Mouse (Mus musculus) CH12.LX (cell line): Measurements from ENCODE around the gene Hoxb5. TPM values are rescaled to one million over a fixed set of nuclear protein-coding genes. Genes with fewer than 3 reads are reported as not detected.

Experiments used
- DNase-seq: peaks from one replicate; pipeline ENCODE4 v3.0.0-alpha.2; 2013; ENCODE audit errors: extremely low read depth
- H3K27ac ChIP-seq: 2 replicates; pipeline ENCODE4 v1.5.1; 2012; ENCODE audit warnings: low read depth, mild to moderate bottlenecking, control low read depth, moderate library complexity; ENCODE audit not compliant: insufficient read depth
- H3K27me3 ChIP-seq: replicated peaks from 2 replicates; pipeline ENCODE3; 2012; ENCODE audit warnings: inconsistent platforms
- H3K36me3 ChIP-seq, 2 experiments: replicated peaks in 1 of 2; 2 replicates each; pipeline versions ENCODE3 to v1.6.1; 2012; ENCODE audit warnings: inconsistent platforms in 1 of 2, low read length in 1 of 2, mild to moderate bottlenecking in 1 of 2, mixed read lengths in 1 of 2, moderate library complexity in 1 of 2; ENCODE audit not compliant: control insufficient read depth in 1 of 2, insufficient read depth in 1 of 2
- H3K4me1 ChIP-seq, 2 experiments: 2 replicates each; pipeline ENCODE4 v1.6.1; 2012; ENCODE audit warnings: inconsistent platforms in 1 of 2, moderate library complexity in 1 of 2; ENCODE audit not compliant: insufficient read depth in 2 of 2, control insufficient read depth in 1 of 2
- H3K4me2 ChIP-seq: 2 replicates; pipeline ENCODE4 v1.6.1; 2012; ENCODE audit warnings: low read depth, mild to moderate bottlenecking, control low read depth; ENCODE audit not compliant: poor library complexity, insufficient read depth, severe bottlenecking
- H3K4me3 ChIP-seq, 3 experiments: fragments of 150-350 bp in 1 of 3; sonication (generic) in 1 of 3; replicated peaks in 1 of 3; 2 replicates each; pipeline versions ENCODE3 to v1.5.1; 2011 to 2012; ENCODE audit warnings: low read depth in 2 of 3, low read length in 2 of 3, mild to moderate bottlenecking in 2 of 3, moderate library complexity in 2 of 3, control low read depth in 1 of 3, improper control_type of control experiment in 1 of 3, inconsistent platforms in 1 of 3, mixed read lengths in 1 of 3; ENCODE audit not compliant: poor library complexity in 1 of 3
- H3K79me2 ChIP-seq: replicated peaks from 2 replicates; pipeline ENCODE4 v1.6.1; 2012; ENCODE audit warnings: mild to moderate bottlenecking, moderate library complexity; ENCODE audit not compliant: control insufficient read depth, poor library complexity, insufficient read depth, severe bottlenecking; ENCODE audit errors: extremely low read depth
- H3K9ac ChIP-seq: 2 replicates; pipeline ENCODE4 v1.6.1; 2012; ENCODE audit warnings: low read depth, mild to moderate bottlenecking, control low read depth, moderate library complexity; ENCODE audit not compliant: insufficient read depth
- H3K9me3 ChIP-seq: replicated peaks from 2 replicates; pipeline ENCODE3; 2012; ENCODE audit warnings: low read length, inconsistent platforms, mixed read lengths
- BHLHE40 ChIP-seq: IDR thresholded peaks from 2 replicates; pipeline ENCODE4 v1.6.1; 2011; ENCODE audit warnings: mild to moderate bottlenecking, low read depth, low read length, improper control_type of control experiment
- CHD1 ChIP-seq: IDR thresholded peaks from 2 replicates; pipeline ENCODE4 v1.6.1; 2012; ENCODE audit warnings: low read depth, low read length, improper control_type of control experiment, inconsistent platforms
- CHD2 ChIP-seq: IDR thresholded peaks from 2 replicates; pipeline ENCODE4 v1.6.1; 2011; ENCODE audit warnings: low read length, improper control_type of control experiment
- CTCF ChIP-seq, 2 experiments: IDR thresholded peaks in 1 of 2; conservative IDR thresholded peaks in 1 of 2; 2 replicates each; pipeline ENCODE4 v1.5.1; 2011 to 2012; ENCODE audit warnings: low read depth in 2 of 2, low read length in 2 of 2, improper control_type of control experiment in 1 of 2, inconsistent platforms in 1 of 2, mild to moderate bottlenecking in 1 of 2, moderate library complexity in 1 of 2
- E2F4 ChIP-seq: IDR thresholded peaks from 2 replicates; pipeline ENCODE4 v1.6.1; 2011; ENCODE audit warnings: low read depth, low read length, improper control_type of control experiment; ENCODE audit not compliant: insufficient replicate concordance
- ELF1 ChIP-seq: IDR thresholded peaks from 2 replicates; pipeline ENCODE4 v1.6.1; 2014; ENCODE audit warnings: low read depth, mild to moderate bottlenecking, inconsistent platforms, low read length, improper control_type of control experiment
- EP300 ChIP-seq: IDR thresholded peaks from 2 replicates; pipeline ENCODE4 v1.6.1; 2011; ENCODE audit warnings: low read length, improper control_type of control experiment
- ETS1 ChIP-seq: conservative IDR thresholded peaks from 2 replicates; pipeline ENCODE4 v1.6.1; 2012; ENCODE audit warnings: low read depth, mild to moderate bottlenecking, inconsistent platforms, low read length, improper control_type of control experiment, moderate library complexity
- GABPA ChIP-seq: IDR thresholded peaks from 2 replicates; pipeline ENCODE4 v1.6.1; 2012; ENCODE audit warnings: low read depth, low read length, improper control_type of control experiment, inconsistent platforms; ENCODE audit not compliant: insufficient replicate concordance
- HCFC1 ChIP-seq: IDR thresholded peaks from 2 replicates; pipeline ENCODE4 v1.6.1; 2012; ENCODE audit warnings: low read depth, mild to moderate bottlenecking, inconsistent platforms, low read length, improper control_type of control experiment
- IRF4 ChIP-seq: IDR thresholded peaks from 2 replicates; pipeline ENCODE4 v1.6.1; 2014; ENCODE audit warnings: low read depth, mild to moderate bottlenecking, inconsistent platforms, low read length, improper control_type of control experiment
- JUN ChIP-seq: IDR thresholded peaks from 2 replicates; pipeline ENCODE4 v1.6.1; 2011; ENCODE audit warnings: low read depth, mild to moderate bottlenecking, low read length, improper control_type of control experiment, moderate library complexity; ENCODE audit not compliant: insufficient read depth
- JUND ChIP-seq: conservative IDR thresholded peaks from 2 replicates; pipeline ENCODE4 v1.6.1; 2011; ENCODE audit warnings: low read depth, low read length, improper control_type of control experiment
- KAT2A ChIP-seq: IDR thresholded peaks from 2 replicates; pipeline ENCODE4 v1.6.1; 2012; ENCODE audit warnings: low read length, improper control_type of control experiment, inconsistent platforms; ENCODE audit not compliant: insufficient replicate concordance
- MAFK ChIP-seq: IDR thresholded peaks from 2 replicates; pipeline ENCODE4 v1.6.1; 2011; ENCODE audit warnings: low read length, improper control_type of control experiment; ENCODE audit not compliant: insufficient replicate concordance
- MAX ChIP-seq: IDR thresholded peaks from 2 replicates; pipeline ENCODE4 v1.6.1; 2011; ENCODE audit warnings: low read length, improper control_type of control experiment
- MAZ ChIP-seq: IDR thresholded peaks from 2 replicates; pipeline ENCODE4 v1.6.1; 2012; ENCODE audit warnings: low read depth, mild to moderate bottlenecking, inconsistent platforms, low read length, improper control_type of control experiment, moderate library complexity
- MEF2A ChIP-seq: IDR thresholded peaks from 2 replicates; pipeline ENCODE4 v1.6.1; 2014; ENCODE audit warnings: low read depth, mild to moderate bottlenecking, inconsistent platforms, low read length, improper control_type of control experiment, borderline replicate concordance
- MXI1 ChIP-seq: IDR thresholded peaks from 2 replicates; pipeline ENCODE4 v1.6.1; 2011; ENCODE audit warnings: mild to moderate bottlenecking, low read depth, low read length, improper control_type of control experiment
- MYC ChIP-seq: IDR thresholded peaks from 2 replicates; pipeline ENCODE4 v1.6.1; 2011; ENCODE audit warnings: low read depth, mild to moderate bottlenecking, improper control_type of control experiment, low read length
- NELFE ChIP-seq: IDR thresholded peaks from 2 replicates; pipeline ENCODE4 v1.6.1; 2011; ENCODE audit warnings: low read depth, low read length, improper control_type of control experiment
- NRF1 ChIP-seq: IDR thresholded peaks from 2 replicates; pipeline ENCODE4 v1.6.1; 2014; ENCODE audit warnings: low read depth, mild to moderate bottlenecking, inconsistent platforms, low read length, improper control_type of control experiment, moderate library complexity
- PAX5 ChIP-seq: IDR thresholded peaks from 2 replicates; pipeline ENCODE4 v1.6.1; 2012; ENCODE audit warnings: low read length, inconsistent platforms, mixed read lengths
- POLR2A ChIP-seq: IDR thresholded peaks from 2 replicates; pipeline ENCODE4 v1.6.1; 2011; ENCODE audit warnings: low read depth, mild to moderate bottlenecking, improper control_type of control experiment, low read length
- POLR2AphosphoS2 ChIP-seq: IDR thresholded peaks from 2 replicates; pipeline ENCODE4 v1.6.1; 2011; ENCODE audit warnings: low read depth, low read length, improper control_type of control experiment
- RAD21 ChIP-seq: IDR thresholded peaks from 2 replicates; pipeline ENCODE4 v1.6.1; 2011; ENCODE audit warnings: low read depth, mild to moderate bottlenecking, low read length, improper control_type of control experiment, moderate library complexity
- RCOR1 ChIP-seq: conservative IDR thresholded peaks from 2 replicates; pipeline ENCODE4 v1.6.1; 2012; ENCODE audit warnings: low read depth, mild to moderate bottlenecking, inconsistent platforms, low read length, improper control_type of control experiment
- SIN3A ChIP-seq: IDR thresholded peaks from 2 replicates; pipeline ENCODE4 v1.6.1; 2012; ENCODE audit warnings: low read length, improper control_type of control experiment, inconsistent platforms
- SMC3 ChIP-seq: IDR thresholded peaks from 2 replicates; pipeline ENCODE4 v1.6.1; 2011; ENCODE audit warnings: low read depth, low read length, improper control_type of control experiment
- TBP ChIP-seq: conservative IDR thresholded peaks from 2 replicates; pipeline ENCODE4 v1.6.1; 2011; ENCODE audit warnings: low read depth, low read length, improper control_type of control experiment
- TCF12 ChIP-seq: IDR thresholded peaks from 2 replicates; pipeline ENCODE4 v1.6.1; 2014; ENCODE audit warnings: low read depth, mild to moderate bottlenecking, inconsistent platforms, low read length, improper control_type of control experiment
- UBTF ChIP-seq: IDR thresholded peaks from 2 replicates; pipeline ENCODE4 v1.6.1; 2012; ENCODE audit warnings: low read depth, mild to moderate bottlenecking, inconsistent platforms, low read length, improper control_type of control experiment, moderate library complexity
- USF1 ChIP-seq: IDR thresholded peaks from 2 replicates; pipeline ENCODE4 v1.6.1; 2014; ENCODE audit warnings: low read depth, mild to moderate bottlenecking, inconsistent platforms, low read length, improper control_type of control experiment
- USF2 ChIP-seq: conservative IDR thresholded peaks from 2 replicates; pipeline ENCODE4 v1.6.1; 2011; ENCODE audit warnings: low read depth, low read length, improper control_type of control experiment
- ZC3H11A ChIP-seq: IDR thresholded peaks from 2 replicates; pipeline ENCODE4 v1.6.1; 2012; ENCODE audit warnings: low read depth, mild to moderate bottlenecking, inconsistent platforms, low read length, improper control_type of control experiment
- ZKSCAN1 ChIP-seq: IDR thresholded peaks from 2 replicates; pipeline ENCODE4 v1.6.1; 2012; ENCODE audit warnings: low read depth, inconsistent platforms, low read length, improper control_type of control experiment, borderline replicate concordance
- ZMIZ1 ChIP-seq: IDR thresholded peaks from 2 replicates; pipeline ENCODE4 v1.6.1; 2012; ENCODE audit warnings: low read depth, mild to moderate bottlenecking, inconsistent platforms, low read length, improper control_type of control experiment
- ZNF384 ChIP-seq: IDR thresholded peaks from 2 replicates; pipeline ENCODE4 v1.6.1; 2012; ENCODE audit warnings: low read depth, low read length, improper control_type of control experiment, inconsistent platforms
- dilution Hi-C: fragments of 300-500 bp; cut with MboI; formaldehyde crosslinking; loops from 2 replicates; pipeline ENCODE4 v1.14.3; 2020; ENCODE audit warnings: low sequenced_read_pairs; ENCODE audit not compliant: extremely low pct_unique_long_range_greater_than_20kb, extremely low pct_ligation_motif_present
- in situ Hi-C: fragments of 300-500 bp; cut with MboI; formaldehyde crosslinking; loops from 3 replicates; pipeline ENCODE4 v1.14.3; 2019; ENCODE audit warnings: low sequenced_read_pairs, low pct_ligation_motif_present, low pct_unique_long_range_greater_than_20kb, mixed read lengths
- polyA plus RNA-seq: library from polyadenylated mRNA; unstranded; fragments of >175 nt; gene quantifications from 2 replicates; pipeline ENCODE4 v1.2.1, GENCODE M21; 2012; ENCODE audit warnings: low read depth; ENCODE audit not compliant: insufficient read length
- total RNA-seq, 2 experiments: library from RNA; depleted of rRNA; stranded (reverse); fragments of 300-350 nt in 1 of 2; fragments of >200 nt in 1 of 2; gene quantifications; 2 replicates each; pipeline ENCODE4 v1.2.3; 2012 to 2014

The Hoxb5 gene
- total and polyA plus RNA-seq, 3 experiments: 0.08 to 0.13 TPM; not detected in 1

- peak; percentile 92 for DNase-seq
- TF ChIP-seq USF1: no peak
- no peak for TF ChIP-seq MAX
- TF ChIP-seq POLR2AphosphoS2: no peak
- TF ChIP-seq ETS1: no peak
- TF ChIP-seq HCFC1: no peak
- TF ChIP-seq MXI1: no peak; the same call in 1 of the 2 replicates
- TF ChIP-seq KAT2A: no peak
- TF ChIP-seq RAD21: peak; percentile 82
- TF ChIP-seq JUN: no peak
- peak; percentile 23; the same call in 1 of the 2 replicates for TF ChIP-seq TCF12
- peak; percentile 49; the same call in 1 of the 2 replicates for TF ChIP-seq MYC
- no peak for TF ChIP-seq USF2
- TF ChIP-seq ZMIZ1: no peak
- TF ChIP-seq GABPA: no peak
- TF ChIP-seq IRF4: peak; percentile 61; the same call in 1 of the 2 replicates
- TF ChIP-seq ZKSCAN1: no peak
- no peak for TF ChIP-seq JUND
- TF ChIP-seq UBTF: no peak
- TF ChIP-seq NRF1: no peak
- TF ChIP-seq MAZ: 0 out of 2 replicates have a peak, but pooled peaks have one; percentile 15
- no peak for TF ChIP-seq SIN3A
- no peak for TF ChIP-seq POLR2A
- TF ChIP-seq ZC3H11A: no peak
- no peak for TF ChIP-seq NELFE
- no peak for TF ChIP-seq EP300
- no peak for TF ChIP-seq E2F4
- TF ChIP-seq SMC3: peak; percentile 70
- TF ChIP-seq BHLHE40: 0 out of 2 replicates have a peak, but pooled peaks have one; percentile 1
- no peak for TF ChIP-seq MAFK
- 0 out of 2 replicates have a peak, but pooled peaks have one; percentile 28 for TF ChIP-seq ELF1
- no peak for TF ChIP-seq PAX5
- no peak for TF ChIP-seq CHD1
- no peak for TF ChIP-seq CHD2
- no peak for TF ChIP-seq RCOR1
- TF ChIP-seq MEF2A: no peak
- peak; percentile 79 to 89 for TF ChIP-seq CTCF (conservative IDR thresholded peaks at IDR 0.05 in 1 of 2, IDR thresholded peaks at IDR 0.05 in 1 of 2; ENCODE audit: low read depth in 2 of 2, low read length in 2 of 2)
- TF ChIP-seq ZNF384: no peak
- no peak for TF ChIP-seq TBP
- TF ChIP-seq, all 38 proteins: peak for 9
- Histone ChIP-seq H3K4me1 (peaks cover 2 to 39% of the 10 kb centered on the region in 2 experiments; a peak in 2 of 4 replicates), H3K27me3 (peaks cover 90% of the 10 kb centered on the region), H3K27ac (no peak overlapping the region), H3K4me2 (peak overlapping the region; percentile 91), H3K79me2 (no peaks in the 10 kb centered on the region), H3K36me3 (no peaks in the 10 kb centered on the region), H3K9me3 (peaks cover 7% of the 10 kb centered on the region), H3K9ac (peak overlapping the region; percentile 82), H3K4me3 (peak overlapping the region; percentile 31 to 51 (median 36))
- dilution Hi-C loops (no loop called here), in situ Hi-C loops (loop anchor here (10.0 kb wide), 1 partner anchor 570 kb away; no protein-coding TSS in a partner anchor)
Observed at GRCm38 (mm10) chr11:96294245-96295091, 8.7 kb upstream of the Hoxb5 start.
